Mouse (Mus musculus): ENCODE data around the gene Sgcb. TPM values are rescaled to one million over a fixed set of nuclear protein-coding genes. Genes with fewer than 3 reads are reported as not detected.
"Not testable (repeated sequence)": the region's sequence is repeated elsewhere in the genome, so short reads cannot be mapped to it uniquely, and the experiment has no call there.

Sgcb gene
- polyA plus RNA-seq, 1 experiment = not detected

- WGBS = 90% methylated on average over 2 of the region's 2 CpGs
- TF ChIP-seq POLR2A (IDR thresholded peaks at IDR 0.05; ENCODE audit: insufficient read depth, low read depth, low read length) (no peak), CTCF (IDR thresholded peaks at IDR 0.05; ENCODE audit: insufficient read depth, low read depth, low read length) (no peak)
Observed at GRCm38 (mm10) chr5:73599991-73600390, 47.6 kb downstream of the Sgcb start.

GRCm38 (mm10) chr5:73598943-73599695 is 48.5 kb downstream of the Sgcb start:
- Histone ChIP-seq H3K27ac (ENCODE audit: insufficient read depth, low read depth, low read length) (no peak overlapping the region), H3K4me3 (ENCODE audit: insufficient read depth, low read depth, low read length) (no peak overlapping the region), H3K4me1 (ENCODE audit: control insufficient read depth, insufficient read depth, low read length) (peaks cover 6% of the 10 kb centered on the region; the same call in 1 of the 2 replicates)
- WGBS = 58% methylated on average over 5 of the region's 5 CpGs
- no peak for TF ChIP-seq CTCF (IDR thresholded peaks at IDR 0.05; ENCODE audit: insufficient read depth, low read depth, low read length)
- no peak for TF ChIP-seq POLR2A (IDR thresholded peaks at IDR 0.05; ENCODE audit: insufficient read depth, low read depth, low read length)

More at GRCm38 (mm10) chr5:73599991-73600390, 47.6 kb downstream of the Sgcb start:
- Histone ChIP-seq H3K27ac (ENCODE audit: insufficient read depth, low read depth, low read length) (no peak overlapping the region), H3K4me1 (ENCODE audit: control insufficient read depth, insufficient read depth, low read length) (peaks cover 6% of the 10 kb centered on the region; the same call in 1 of the 2 replicates), H3K4me3 (ENCODE audit: insufficient read depth, low read depth, low read length) (no peak overlapping the region)

GRCm38 (mm10) chr5:73587119-73587518 is 60.5 kb downstream of the Sgcb start:
- TF ChIP-seq CTCF (IDR thresholded peaks at IDR 0.05; ENCODE audit: insufficient read depth, low read depth, low read length) = no peak
- no peak for TF ChIP-seq POLR2A (IDR thresholded peaks at IDR 0.05; ENCODE audit: insufficient read depth, low read depth, low read length)
- peaks cover 4% of the 10 kb centered on the region for H3K4me1 ChIP-seq (ENCODE audit: control insufficient read depth, insufficient read depth, low read length)
- H3K27ac ChIP-seq (ENCODE audit: insufficient read depth, low read depth, low read length) = no peak overlapping the region
- 67% methylated on average over 3 of the region's 3 CpGs for WGBS
- H3K4me3 ChIP-seq (ENCODE audit: insufficient read depth, low read depth, low read length) = no peak overlapping the region

- WGBS = 81% methylated on average over 4 of the region's 4 CpGs
- H3K4me3 ChIP-seq (ENCODE audit: insufficient read depth, low read depth, low read length) = no peak overlapping the region
- H3K4me1 ChIP-seq (ENCODE audit: control insufficient read depth, insufficient read depth, low read length) = peaks cover 4% of the 10 kb centered on the region
- H3K27ac ChIP-seq (ENCODE audit: insufficient read depth, low read depth, low read length) = no peak overlapping the region
- TF ChIP-seq POLR2A (IDR thresholded peaks at IDR 0.05; ENCODE audit: insufficient read depth, low read depth, low read length) (no peak), CTCF (IDR thresholded peaks at IDR 0.05; ENCODE audit: insufficient read depth, low read depth, low read length) (no peak)
Observed at GRCm38 (mm10) chr5:73586597-73586996, 61.0 kb downstream of the Sgcb start.

GRCm38 (mm10) chr5:73585212-73586115 is 62.1 kb downstream of the Sgcb start:
- Histone ChIP-seq H3K27ac (ENCODE audit: insufficient read depth, low read depth, low read length) (0 out of 2 replicates have a peak overlapping the region, but pooled peaks have one; percentile 3), H3K4me1 (ENCODE audit: control insufficient read depth, insufficient read depth, low read length) (peaks cover 4% of the 10 kb centered on the region), H3K4me3 (ENCODE audit: insufficient read depth, low read depth, low read length) (no peak overlapping the region)
- no peak for TF ChIP-seq CTCF (IDR thresholded peaks at IDR 0.05; ENCODE audit: insufficient read depth, low read depth, low read length)
- TF ChIP-seq POLR2A (IDR thresholded peaks at IDR 0.05; ENCODE audit: insufficient read depth, low read depth, low read length) = no peak
- WGBS = 33% methylated on average over 7 of the region's 7 CpGs

- WGBS = 41% methylated on average over 6 of the region's 6 CpGs
- H3K4me3 ChIP-seq (ENCODE audit: insufficient read depth, low read depth, low read length); H3K4me1 ChIP-seq (ENCODE audit: control insufficient read depth, insufficient read depth, low read length); H3K27ac ChIP-seq (ENCODE audit: insufficient read depth, low read depth, low read length): not testable (repeated sequence)
Observed at GRCm38 (mm10) chr5:73584011-73584410, 63.6 kb downstream of the Sgcb start.

Other genes starting within 250 kb of the Sgcb start
- gene Cwh43, start 241.7 kb downstream of the Sgcb start, polyA plus RNA-seq (2012; ENCODE audit: insufficient read depth, insufficient read length, low replicate concordance, missing spikeins) = not detected in 2 replicates
- gene Dcun1d4, start 166.8 kb downstream of the Sgcb start, polyA plus RNA-seq (2012; ENCODE audit: insufficient read depth, insufficient read length, low replicate concordance, missing spikeins) = not detected in 2 replicates
- not detected in 2 replicates for gene Lrrc66, start 15.3 kb downstream of the Sgcb start, polyA plus RNA-seq (2012; ENCODE audit: insufficient read depth, insufficient read length, low replicate concordance, missing spikeins)
- not detected in 2 replicates for gene Spata18, start 3.6 kb upstream of the Sgcb start, polyA plus RNA-seq (2012; ENCODE audit: insufficient read depth, insufficient read length, low replicate concordance, missing spikeins)